Mouse (Mus musculus) right cerebral cortex, postnatal 36 days (tissue): Measurements from ENCODE around the gene Snrpa1.
A peak's percentile ranks its signal among the peaks of the same experiment; 100 is the strongest.

Experiments
- DNase-seq, 2 experiments: peaks; one replicate each; pipeline ENCODE4 v3.0.0; 2022; ENCODE audit warnings: low spot score in 2 of 2, mixed read lengths in 1 of 2

Gene Snrpa1

GRCm38 (mm10) chr7:66079364-66080230 lies 20.8 kb downstream of the Snrpa1 start, which contains the start of gene Selenos:
Selenos (plus strand) TSS chr7:66079649.
- DNase-seq, result peak; percentile 95 to 96

- DNase-seq, result no peak
Observed at GRCm38 (mm10) chr7:66080231-66080613, 21.4 kb downstream of the Snrpa1 start.

- DNase-seq, result no peak
Observed at GRCm38 (mm10) chr7:66083757-66084156, 25.0 kb downstream of the Snrpa1 start.

GRCm38 (mm10) chr7:66084546-66084945 lies 25.7 kb downstream of the Snrpa1 start:
- DNase-seq, result no peak

- DNase-seq, result peak; percentile 46 to 76
Observed at GRCm38 (mm10) chr7:66087652-66088051, 28.8 kb downstream of the Snrpa1 start.

GRCm38 (mm10) chr7:66088077-66088476 lies 29.3 kb downstream of the Snrpa1 start:
- peak in 1 of 2 experiments; percentile 41 for DNase-seq

GRCm38 (mm10) chr7:66090676-66091190 lies 31.9 kb downstream of the Snrpa1 start:
- no peak for DNase-seq

- DNase-seq, result no peak
Observed at GRCm38 (mm10) chr7:66091553-66091952, 32.8 kb downstream of the Snrpa1 start.

GRCm38 (mm10) chr7:66092656-66093055 lies 33.9 kb downstream of the Snrpa1 start:
- no peak for DNase-seq

GRCm38 (mm10) chr7:66094141-66094540 lies 35.3 kb downstream of the Snrpa1 start:
- no peak for DNase-seq

GRCm38 (mm10) chr7:66098803-66099202 lies 40.0 kb downstream of the Snrpa1 start:
- DNase-seq, result no peak

- DNase-seq, result no peak
Observed at GRCm38 (mm10) chr7:66101866-66102265, 43.1 kb downstream of the Snrpa1 start.

GRCm38 (mm10) chr7:66104531-66104930 lies 45.7 kb downstream of the Snrpa1 start:
- DNase-seq, result no peak

GRCm38 (mm10) chr7:66105771-66106170 lies 47.0 kb downstream of the Snrpa1 start:
- DNase-seq, result no peak

- peak in 1 of 2 experiments; percentile 30 for DNase-seq
Observed at GRCm38 (mm10) chr7:66106581-66107056, 47.8 kb downstream of the Snrpa1 start.

- no peak for DNase-seq
Observed at GRCm38 (mm10) chr7:66107206-66107605, 48.4 kb downstream of the Snrpa1 start.

GRCm38 (mm10) chr7:66107930-66108329 lies 49.1 kb downstream of the Snrpa1 start:
- no peak for DNase-seq

- DNase-seq, result peak; percentile 81 to 82
Observed at GRCm38 (mm10) chr7:66108961-66109854, 50.4 kb downstream of the Snrpa1 start, which contains the start of gene Chsy1. Chsy1 (plus strand) TSS chr7:66109515.

- DNase-seq, result no peak
Observed at GRCm38 (mm10) chr7:66109855-66110635, 51.2 kb downstream of the Snrpa1 start.

- DNase-seq, result no peak
Observed at GRCm38 (mm10) chr7:66110636-66111112, 51.9 kb downstream of the Snrpa1 start.

GRCm38 (mm10) chr7:66111211-66111610 lies 52.4 kb downstream of the Snrpa1 start:
- no peak for DNase-seq
